Mouse (Mus musculus) spleen, adult 12 weeks (tissue): ENCODE data around the gene Zfp94.

Experiments used
- DNase-seq: peaks from one replicate; pipeline ENCODE4 v3.0.0; 2022; ENCODE audit warnings: low spot score

The Zfp94 gene

GRCm38 (mm10) chr7:24271191-24271590 lies 45.3 kb downstream of the Zfp94 start:
- no peak for DNase-seq

- no peak for DNase-seq
Measured at GRCm38 (mm10) chr7:24270288-24270672, 46.2 kb downstream of the Zfp94 start, which contains the start of gene Zfp93. TSS of gene Zfp93 (plus strand) at chr7:24270420.

- no peak for DNase-seq
Measured at GRCm38 (mm10) chr7:24269667-24270287, 46.7 kb downstream of the Zfp94 start.

GRCm38 (mm10) chr7:24269256-24269655 lies 47.2 kb downstream of the Zfp94 start:
- no peak for DNase-seq

- no peak for DNase-seq
Measured at GRCm38 (mm10) chr7:24268176-24269155, 48.0 kb downstream of the Zfp94 start.

- no peak for DNase-seq
Measured at GRCm38 (mm10) chr7:24260000-24260312, 56.5 kb downstream of the Zfp94 start.

GRCm38 (mm10) chr7:24259306-24259999 lies 57.0 kb downstream of the Zfp94 start:
- DNase-seq, result no peak

- DNase-seq, result no peak
Measured at GRCm38 (mm10) chr7:24254633-24255474, 61.6 kb downstream of the Zfp94 start, which contains the start of gene Zfp108. TSS of gene Zfp108 (plus strand) at chr7:24254794.

- DNase-seq, result no peak
Measured at GRCm38 (mm10) chr7:24253779-24254615, 62.5 kb downstream of the Zfp94 start.
